Mouse (Mus musculus): Measurements from ENCODE around the gene Iqsec3. TPM values are rescaled to one million over a fixed set of nuclear protein-coding genes. Genes with fewer than 3 reads are reported as not detected.

Gene Iqsec3
- polyA plus RNA-seq (2014; fragmentation: Illumina TruSeq; extraction: RNeasy Lipid Tissue Mini Kit (QIAGEN cat#74804); ENCODE audit: low read depth, low replicate concordance): 0.03 TPM

DNA sequence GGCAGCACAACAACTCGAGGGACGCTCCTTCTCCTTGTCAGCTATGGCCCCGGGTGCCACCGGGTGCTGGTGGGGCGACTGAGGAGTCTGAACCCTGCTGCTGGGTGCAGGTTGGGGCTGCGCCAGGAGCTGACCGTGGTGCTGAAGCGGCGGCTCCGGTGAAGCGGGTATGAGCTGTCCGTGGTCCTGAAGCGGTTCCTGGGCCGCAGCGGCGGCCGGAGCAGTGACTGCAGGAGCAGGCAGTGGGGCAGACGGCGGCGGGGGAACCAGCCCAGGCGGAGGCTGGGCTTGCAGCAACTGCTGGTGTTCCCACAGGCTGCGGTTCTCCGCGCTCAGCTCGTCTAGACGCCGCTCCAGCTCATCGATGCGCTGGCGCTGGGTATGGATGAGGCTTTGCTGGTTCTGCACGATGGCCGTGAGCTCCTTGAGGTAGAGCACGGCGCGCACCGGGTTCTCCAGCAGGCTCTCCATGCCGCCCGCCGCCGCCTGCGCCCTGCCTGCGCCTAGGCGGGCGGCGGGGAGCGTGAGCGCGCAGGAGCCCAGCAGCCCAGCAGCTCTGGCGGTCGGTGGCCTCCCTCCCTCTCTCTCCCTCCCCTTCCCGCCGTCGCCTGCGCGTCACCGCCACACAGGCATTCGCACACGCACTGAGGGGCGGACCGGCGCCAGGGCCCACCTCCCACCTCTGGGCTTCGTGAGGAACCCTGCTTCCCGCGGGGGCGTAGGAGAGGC, at the start of gene Iqsec3:
TSS of gene Iqsec3 (minus strand) at position 586 of the 729 bp plus-strand sequence.

DNA sequence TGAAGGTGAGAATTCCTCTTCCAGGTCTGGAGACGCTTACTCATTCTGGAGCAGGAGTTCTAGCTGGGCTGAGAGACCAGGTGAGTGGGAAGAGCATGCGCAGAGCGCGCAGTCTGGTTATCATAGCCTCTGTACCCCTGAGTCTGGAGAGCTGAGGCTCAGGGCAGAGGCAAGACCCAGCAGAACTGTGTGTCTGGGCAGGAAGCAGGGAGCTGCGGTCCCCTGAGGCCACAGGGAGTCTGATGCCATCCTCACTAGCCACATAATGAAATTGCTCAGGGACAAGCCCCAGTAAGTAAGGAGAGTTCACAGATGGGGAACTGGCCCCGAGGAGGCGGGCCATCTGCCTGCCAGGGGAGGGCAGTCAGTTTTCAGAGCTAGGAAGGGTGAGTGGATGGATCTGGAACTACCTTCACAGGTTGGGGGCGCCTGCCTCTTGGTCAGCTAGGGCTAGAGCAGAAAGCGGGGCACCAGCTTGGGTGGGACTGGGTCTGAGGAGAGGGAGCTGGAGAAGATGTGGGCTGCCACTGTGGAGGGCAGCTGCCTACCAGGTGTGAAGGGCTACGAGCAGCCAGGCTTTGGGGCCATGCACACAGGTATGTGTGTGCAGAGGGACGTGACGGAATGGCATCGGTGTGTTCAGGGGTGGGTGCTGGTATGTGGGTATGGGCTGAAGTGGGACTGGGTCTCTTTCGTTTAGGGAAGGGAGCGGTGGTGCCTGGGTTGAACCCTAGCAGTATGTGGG, 130.3 kb downstream of the Iqsec3 start, which contains the start of gene Slc6a12:
TSS of gene Slc6a12 (plus strand) at position 51 of the 745 bp plus-strand sequence.

Other genes starting within 250 kb of the Iqsec3 start
- 0.76 TPM for gene Usp18, start 227.8 kb downstream of the Iqsec3 start, polyA plus RNA-seq (2014; fragmentation: Illumina TruSeq; extraction: RNeasy Lipid Tissue Mini Kit (QIAGEN cat#74804); ENCODE audit: low read depth, low replicate concordance)
- gene Slc6a13, start 173.5 kb downstream of the Iqsec3 start, polyA plus RNA-seq (2014; fragmentation: Illumina TruSeq; extraction: RNeasy Lipid Tissue Mini Kit (QIAGEN cat#74804); ENCODE audit: low read depth, low replicate concordance): not detected
- gene Slc6a12, start 130.6 kb downstream of the Iqsec3 start, polyA plus RNA-seq (2014; fragmentation: Illumina TruSeq; extraction: RNeasy Lipid Tissue Mini Kit (QIAGEN cat#74804); ENCODE audit: low read depth, low replicate concordance): 0.34 TPM
- gene A2m, start 161.7 kb upstream of the Iqsec3 start, polyA plus RNA-seq (2014; fragmentation: Illumina TruSeq; extraction: RNeasy Lipid Tissue Mini Kit (QIAGEN cat#74804); ENCODE audit: low read depth, low replicate concordance): 3.7 TPM

All from testis, adult 10 weeks (tissue).